16 mouse cellular contexts compared by ENCODE assay signal in the genomic region with DNA sequence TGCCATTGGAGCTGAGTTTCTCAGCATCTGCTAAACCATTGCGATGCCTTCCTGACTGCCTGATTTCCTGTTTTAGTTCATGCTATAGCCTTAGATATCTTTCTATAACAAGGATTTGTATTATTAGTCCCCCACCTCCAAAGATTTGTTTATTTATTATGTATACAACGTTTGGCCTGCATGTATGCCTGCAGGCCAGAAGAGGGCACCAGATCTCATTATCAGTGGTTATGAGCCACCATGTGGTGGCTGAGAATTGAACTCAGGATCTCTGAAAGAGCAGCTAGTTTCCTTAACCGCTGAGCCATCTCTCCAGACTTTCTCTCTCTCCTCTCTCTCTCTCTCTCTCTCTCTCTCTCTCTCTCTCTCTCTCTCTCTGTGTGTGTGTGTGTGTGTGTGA. TPM values are rescaled to one million over a fixed set of nuclear protein-coding genes. Genes with fewer than 3 reads are reported as not detected.
A peak's percentile ranks its signal among the peaks of the same experiment; 100 is the strongest.
DNase-seq lines count a peak whose midpoint lies in the region; ATAC-seq and TF ChIP-seq lines count a peak whose summit lies in the region.
"Had no signal": no experiment of that assay in that cellular context is flagged by ENCODE, and none has a peak within 500 bp of the region (broad histone marks: within the 10 kb centered on the region; RNA-seq: fewer than 3 reads in every experiment).

No protein-coding gene starts in this region.

- TF ChIP-seq EP300 in stomach, postnatal 0 days (optimal IDR thresholded peaks at IDR 0.05) = no peak

- no peak overlapping the region for H3K27ac ChIP-seq in left cerebral cortex, adult 2 months
- H3K27ac ChIP-seq in stomach, postnatal 0 days (replicated peaks) = no peak overlapping the region
- no peak overlapping the region for H3K27ac ChIP-seq in hindbrain, embryonic 13.5 days
- H3K27ac ChIP-seq: intestine, embryonic 15.5 days; limb, embryonic 10.5 days had no signal

- DNase-seq in left cerebral cortex, adult 2 months (ENCODE audit: extremely low spot score in 1 of 2, low spot score in 2 of 2) = no peak
- DNase-seq in left cerebral cortex, postnatal 36 days (ENCODE audit: low spot score in 2 of 2) = no peak
- DNase-seq in thymus, postnatal 4 days = peak; percentile 20
- DNase-seq in thymus, adult 18-20 months = no peak
- DNase-seq in NIH3T3 (ENCODE audit: low read depth) = peak; percentile 24
- DNase-seq in stomach, postnatal 0 days (ENCODE audit: low spot score) = no peak
- no peak for DNase-seq in urinary bladder, adult 18-20 months (ENCODE audit: low spot score in 2 of 2)
- DNase-seq: cerebellum, postnatal 25 days; heart, postnatal 10 days; right cerebral cortex, postnatal 14 days had no signal

- no peaks in the 10 kb centered on the region for H3K9me3 ChIP-seq in stomach, postnatal 0 days (ENCODE audit: control insufficient read depth, low read length)
- H3K9me3 ChIP-seq in hindbrain, embryonic 13.5 days = no peaks in the 10 kb centered on the region
- H3K9me3 ChIP-seq: intestine, embryonic 15.5 days; limb, embryonic 10.5 days had no signal

- no peak for ATAC-seq in stomach, postnatal 0 days (ENCODE audit: low FRiP score, low TSS enrichment)
- no peak for ATAC-seq in hindbrain, embryonic 13.5 days (ENCODE audit: low FRiP score)
- ATAC-seq: intestine, embryonic 15.5 days; midbrain, embryonic 16.5 days had no signal

- H3K4me3 ChIP-seq in left cerebral cortex, adult 2 months = no peak overlapping the region
- no peak overlapping the region for H3K4me3 ChIP-seq in stomach, postnatal 0 days (ENCODE audit: low read depth, low read length)
- no peak overlapping the region for H3K4me3 ChIP-seq in hindbrain, embryonic 13.5 days
- H3K4me3 ChIP-seq: intestine, embryonic 15.5 days; limb, embryonic 10.5 days had no signal

- no peak overlapping the region for H3K9ac ChIP-seq in stomach, postnatal 0 days (ENCODE audit: low read length)
- no peak overlapping the region for H3K9ac ChIP-seq in hindbrain, embryonic 13.5 days
- H3K9ac ChIP-seq: intestine, embryonic 15.5 days had no signal

- H3K4me2 ChIP-seq in stomach, postnatal 0 days (replicated peaks; ENCODE audit: low read depth) = no peak overlapping the region
- H3K4me2 ChIP-seq in hindbrain, embryonic 13.5 days = no peak overlapping the region
- H3K4me2 ChIP-seq: intestine, embryonic 15.5 days had no signal

- WGBS in stomach, postnatal 0 days = 42% methylated on average over 3 of the region's 3 CpGs
- 49% methylated on average over 3 of the region's 3 CpGs for WGBS in hindbrain, embryonic 13.5 days

- peak; percentile 40 for TF ChIP-seq CTCF in left cerebral cortex, adult 2 months (IDR thresholded peaks at IDR 0.05)
- TF ChIP-seq CTCF in stomach, postnatal 0 days (IDR thresholded peaks at IDR 0.05; ENCODE audit: low read depth) = peak; percentile 67

- H3K4me1 ChIP-seq in stomach, postnatal 0 days (replicated peaks; ENCODE audit: control insufficient read depth, insufficient read depth) = no peaks in the 10 kb centered on the region
- 0 out of 2 replicates have a peak, but pooled peaks cover 2% of the 10 kb centered on the region for H3K4me1 ChIP-seq in hindbrain, embryonic 13.5 days (replicated peaks)
- H3K4me1 ChIP-seq: intestine, embryonic 15.5 days had no signal

- H3K36me3 ChIP-seq in stomach, postnatal 0 days (ENCODE audit: control insufficient read depth, insufficient read depth, low read length) = no peaks in the 10 kb centered on the region
- 0 out of 2 replicates have a peak, but pooled peaks cover 2% of the 10 kb centered on the region for H3K36me3 ChIP-seq in hindbrain, embryonic 13.5 days
- H3K36me3 ChIP-seq: intestine, embryonic 15.5 days; limb, embryonic 10.5 days had no signal

- intact Hi-C loops in left cerebral cortex, adult 2 months (cut with DNase I) = no loop called here
- intact Hi-C loops in left cerebral cortex, postnatal 36 days (cut with DNase I) = no loop called here

- no peaks in the 10 kb centered on the region for H3K27me3 ChIP-seq in stomach, postnatal 0 days (ENCODE audit: control insufficient read depth, insufficient read depth, low read length)
- no peaks in the 10 kb centered on the region for H3K27me3 ChIP-seq in hindbrain, embryonic 13.5 days
- H3K27me3 ChIP-seq: intestine, embryonic 15.5 days had no signal

RNA-seq across cellular contexts. Expression of gene 1700013F07Rik, which starts 44.0 kb away (rescaled TPM):
- total RNA-seq in left cerebral cortex, adult 2 months (2021) = 1 to 10 TPM; 2.4 to 2.5 TPM
- total RNA-seq in left cerebral cortex, postnatal 36 days (2021) = 1 to 10 TPM; 1.9 to 2.7 TPM
- 0.34 TPM in 1 of 2 replicates, not detected in the other for polyA plus RNA-seq in stomach, postnatal 0 days (2015; fragmentation: Nextera tagmentation; extraction: Ambion mirVana)
- 0.74 and 2.9 TPM in 2 replicates for polyA plus RNA-seq in hindbrain, embryonic 13.5 days (2015; fragmentation: Nextera tagmentation; extraction: Ambion mirVana)
- total RNA-seq: adrenal gland, postnatal 4 days; heart, postnatal 10 days; neutrophil, adult 5-6 weeks had no signal
- polyA plus RNA-seq: intestine, embryonic 15.5 days had no signal

RNA-seq across cellular contexts. Expression of gene Sars, which starts 45.0 kb away (rescaled TPM):
- 100 to 1,000 TPM; 216 to 222 TPM for total RNA-seq in left cerebral cortex, adult 2 months (2021)
- 100 to 1,000 TPM; 202 to 231 TPM for total RNA-seq in left cerebral cortex, postnatal 36 days (2021)
- polyA plus RNA-seq in stomach, postnatal 0 days (2015; fragmentation: Nextera tagmentation; extraction: Ambion mirVana) = 99.5 and 102 TPM in 2 replicates
- 220 and 230 TPM in 2 replicates for polyA plus RNA-seq in hindbrain, embryonic 13.5 days (2015; fragmentation: Nextera tagmentation; extraction: Ambion mirVana)

RNA-seq across cellular contexts. Expression of gene 5330417C22Rik, which starts 46.4 kb away (rescaled TPM):
- 10 to 100 TPM; 33.5 to 35.2 TPM for total RNA-seq in left cerebral cortex, adult 2 months (2021)
- 10 to 100 TPM; 34.2 to 37.8 TPM for total RNA-seq in left cerebral cortex, postnatal 36 days (2021)
- polyA plus RNA-seq in stomach, postnatal 0 days (2015; fragmentation: Nextera tagmentation; extraction: Ambion mirVana) = 30.8 and 32.0 TPM in 2 replicates
- polyA plus RNA-seq in hindbrain, embryonic 13.5 days (2015; fragmentation: Nextera tagmentation; extraction: Ambion mirVana) = 9.8 and 10.0 TPM in 2 replicates
- total RNA-seq: neutrophil, adult 5-6 weeks had no signal

Comparison
In these comparisons a context has a peak if more than half of its experiments do, and no peak if none do; other contexts are left out.
1. DNase-seq: peak in thymus, postnatal 4 days (single experiment) and NIH3T3 (single experiment); none in left cerebral cortex, adult 2 months (0 of 2), left cerebral cortex, postnatal 36 days (0 of 2), thymus, adult 18-20 months (0 of 2), stomach, postnatal 0 days (single experiment) and urinary bladder, adult 18-20 months (0 of 2).